Mouse (Mus musculus) intestine, embryonic 15.5 days (tissue): ENCODE results near the gene Rps21. TPM values are rescaled to one million over a fixed set of nuclear protein-coding genes. Genes with fewer than 3 reads are reported as not detected.

Experiments
- ATAC-seq: fragments of 200-750 bp; cut with Nextera tagmentation; 2 replicates; pipeline ENCODE4 v1.8.0; 2017; ENCODE audit warnings: moderate TSS enrichment, moderate library complexity
- H3K27ac ChIP-seq: fragments of 300-500 bp; sonication (generic); 2 replicates; pipeline ENCODE4 v1.5.1; 2015; ENCODE audit warnings: mild to moderate bottlenecking, inconsistent platforms
- H3K27me3 ChIP-seq: fragments of 300-500 bp; sonication (generic); replicated peaks from 2 replicates; pipeline ENCODE4 v1.6.1; 2015; ENCODE audit warnings: inconsistent platforms
- H3K36me3 ChIP-seq: fragments of 300-500 bp; sonication (generic); 2 replicates; pipeline ENCODE4 v1.6.1; 2015; ENCODE audit warnings: inconsistent platforms
- H3K4me1 ChIP-seq: fragments of 300-500 bp; sonication (generic); replicated peaks from 2 replicates; pipeline ENCODE4 v1.6.1; 2015; ENCODE audit warnings: inconsistent platforms
- H3K4me2 ChIP-seq: fragments of 300-500 bp; sonication (generic); replicated peaks from 2 replicates; pipeline ENCODE4 v1.6.1; 2015; ENCODE audit warnings: mild to moderate bottlenecking, inconsistent platforms
- H3K4me3 ChIP-seq: fragments of 300-500 bp; sonication (generic); replicated peaks from 2 replicates; pipeline ENCODE4 v1.5.1; 2015; ENCODE audit warnings: inconsistent platforms
- H3K9ac ChIP-seq: fragments of 300-500 bp; sonication (generic); 2 replicates; pipeline ENCODE4 v1.6.1; 2015; ENCODE audit warnings: inconsistent platforms
- H3K9me3 ChIP-seq: fragments of 300-500 bp; sonication (generic); 2 replicates; pipeline ENCODE4 v1.6.1; 2016; ENCODE audit warnings: inconsistent platforms
- WGBS: fragments of 180-500 bp; shearing (Covaris S2); methylation state at CpG from one replicate; pipeline ENCODE4 v1.1.7; 2015; 5-methylcytosine and 5-hydroxymethylcytosine counted together
- polyA plus RNA-seq: library from polyadenylated mRNA; unstranded; fragments of >200 nt; fragmentation: Nextera tagmentation; extraction: Ambion mirVana; gene quantifications from 2 replicates; pipeline ENCODE4 v1.2.1, GENCODE M21; 2015

The Rps21 gene
- 577 and 672 TPM in 2 replicates for polyA plus RNA-seq

- no peaks in the 10 kb centered on the region for H3K27me3 ChIP-seq
- peaks cover 17% of the 10 kb centered on the region for H3K36me3 ChIP-seq
- ATAC-seq: peak; percentile 96
- H3K4me2 ChIP-seq: peak within 1 kb of the TSS; percentile 85
- H3K4me3 ChIP-seq: peak within 1 kb of the TSS; percentile 84
- H3K27ac ChIP-seq: peak within 1 kb of the TSS; percentile 95
- no peaks in the 10 kb centered on the region for H3K9me3 ChIP-seq
- under 1% methylated on average over 38 of the region's 38 CpGs for WGBS
- 0 out of 2 replicates have a peak, but pooled peaks cover 10% of the 10 kb centered on the region for H3K4me1 ChIP-seq
- H3K9ac ChIP-seq: peak within 1 kb of the TSS; percentile 91
Observed at GRCm38 (mm10) chr2:180257001-180257521, at the start of gene Rps21. TSS of gene Rps21 (plus strand) at chr2:180257377.

GRCm38 (mm10) chr2:180207840-180208239 is 49.3 kb upstream of the Rps21 start:
- H3K4me3 ChIP-seq: no peak overlapping the region
- no peaks in the 10 kb centered on the region for H3K9me3 ChIP-seq
- no peaks in the 10 kb centered on the region for H3K4me1 ChIP-seq
- H3K9ac ChIP-seq: no peak overlapping the region
- no peak overlapping the region for H3K4me2 ChIP-seq
- 58% methylated on average over 7 of the region's 7 CpGs for WGBS
- peak; percentile 41 for ATAC-seq
- no peaks in the 10 kb centered on the region for H3K36me3 ChIP-seq
- no peak overlapping the region for H3K27ac ChIP-seq
- H3K27me3 ChIP-seq: no peaks in the 10 kb centered on the region

- H3K4me3 ChIP-seq: no peak overlapping the region
- H3K9me3 ChIP-seq: no peaks in the 10 kb centered on the region
- no peak overlapping the region for H3K9ac ChIP-seq
- H3K4me2 ChIP-seq: no peak overlapping the region
- 80% methylated on average over 1 of the region's 1 CpGs for WGBS
- no peak overlapping the region for H3K27ac ChIP-seq
- no peaks in the 10 kb centered on the region for H3K36me3 ChIP-seq
- no peak for ATAC-seq
- H3K4me1 ChIP-seq: no peaks in the 10 kb centered on the region
- no peaks in the 10 kb centered on the region for H3K27me3 ChIP-seq
Observed at GRCm38 (mm10) chr2:180208976-180209375, 48.2 kb upstream of the Rps21 start.

GRCm38 (mm10) chr2:180212255-180212654 is 44.9 kb upstream of the Rps21 start:
- H3K9ac ChIP-seq: no peak overlapping the region
- no peak overlapping the region for H3K4me3 ChIP-seq
- H3K27me3 ChIP-seq: no peaks in the 10 kb centered on the region
- no peak for ATAC-seq
- H3K9me3 ChIP-seq: no peaks in the 10 kb centered on the region
- no peak overlapping the region for H3K4me2 ChIP-seq
- no peak overlapping the region for H3K27ac ChIP-seq
- H3K4me1 ChIP-seq: peaks cover 24% of the 10 kb centered on the region
- WGBS: 91% methylated on average over 3 of the region's 3 CpGs
- H3K36me3 ChIP-seq: no peaks in the 10 kb centered on the region

- Histone ChIP-seq H3K27me3 (no peaks in the 10 kb centered on the region), H3K4me3 (no peak overlapping the region), H3K27ac (peak overlapping the region; percentile 52), H3K9me3 (no peaks in the 10 kb centered on the region), H3K9ac (peak overlapping the region; percentile 41; the same call in 1 of the 2 replicates), H3K4me2 (peak overlapping the region; percentile 30), H3K36me3 (no peaks in the 10 kb centered on the region), H3K4me1 (peaks cover 40% of the 10 kb centered on the region)
- 44% methylated on average over 4 of the region's 4 CpGs for WGBS
- ATAC-seq: peak; percentile 52
Observed at GRCm38 (mm10) chr2:180214352-180214978, 42.7 kb upstream of the Rps21 start.

GRCm38 (mm10) chr2:180215011-180215461 is 42.1 kb upstream of the Rps21 start:
- Histone ChIP-seq H3K4me2 (peak overlapping the region; percentile 30; the same call in 1 of the 2 replicates), H3K4me3 (no peak overlapping the region), H3K27me3 (no peaks in the 10 kb centered on the region), H3K36me3 (no peaks in the 10 kb centered on the region), H3K4me1 (peaks cover 44% of the 10 kb centered on the region), H3K27ac (peak overlapping the region; percentile 52), H3K9ac (peak overlapping the region; percentile 41; the same call in 1 of the 2 replicates), H3K9me3 (no peaks in the 10 kb centered on the region)
- ATAC-seq: peak; percentile 13
- WGBS: 32% methylated on average over 8 of the region's 8 CpGs

GRCm38 (mm10) chr2:180215951-180216350 is 41.2 kb upstream of the Rps21 start:
- Histone ChIP-seq H3K4me1 (peaks cover 50% of the 10 kb centered on the region), H3K36me3 (no peaks in the 10 kb centered on the region), H3K27me3 (no peaks in the 10 kb centered on the region), H3K9me3 (no peaks in the 10 kb centered on the region), H3K4me3 (no peak overlapping the region), H3K4me2 (no peak overlapping the region), H3K9ac (no peak overlapping the region), H3K27ac (peak overlapping the region; percentile 52)
- 49% methylated on average over 6 of the region's 6 CpGs for WGBS
- ATAC-seq: peak; percentile 65

- Histone ChIP-seq H3K27ac (no peak overlapping the region), H3K9me3 (no peaks in the 10 kb centered on the region), H3K4me2 (no peak overlapping the region), H3K4me1 (peaks cover 51% of the 10 kb centered on the region), H3K4me3 (no peak overlapping the region), H3K36me3 (no peaks in the 10 kb centered on the region), H3K9ac (no peak overlapping the region), H3K27me3 (no peaks in the 10 kb centered on the region)
- 36% methylated on average over 5 of the region's 5 CpGs for WGBS
- ATAC-seq: no peak
Observed at GRCm38 (mm10) chr2:180216921-180217320, 40.3 kb upstream of the Rps21 start.

- no peak for ATAC-seq
- Histone ChIP-seq H3K9me3 (no peaks in the 10 kb centered on the region), H3K4me2 (no peak overlapping the region), H3K27me3 (no peaks in the 10 kb centered on the region), H3K4me1 (peaks cover 57% of the 10 kb centered on the region), H3K4me3 (no peak overlapping the region), H3K27ac (0 out of 2 replicates have a peak overlapping the region, but pooled peaks have one; percentile 3), H3K36me3 (no peaks in the 10 kb centered on the region), H3K9ac (no peak overlapping the region)
- WGBS: 83% methylated on average over 8 of the region's 8 CpGs
Observed at GRCm38 (mm10) chr2:180217587-180217986, 39.6 kb upstream of the Rps21 start.

- Histone ChIP-seq H3K4me1 (peaks cover 63% of the 10 kb centered on the region), H3K36me3 (no peaks in the 10 kb centered on the region), H3K9ac (no peak overlapping the region), H3K4me2 (no peak overlapping the region), H3K27me3 (no peaks in the 10 kb centered on the region), H3K4me3 (no peak overlapping the region), H3K9me3 (no peaks in the 10 kb centered on the region), H3K27ac (peak overlapping the region; percentile 3; the same call in 1 of the 2 replicates)
- 59% methylated on average over 3 of the region's 3 CpGs for WGBS
- no peak for ATAC-seq
Observed at GRCm38 (mm10) chr2:180218241-180218640, 38.9 kb upstream of the Rps21 start.

- 37% methylated on average over 5 of the region's 5 CpGs for WGBS
- Histone ChIP-seq H3K9me3 (no peaks in the 10 kb centered on the region), H3K27me3 (no peaks in the 10 kb centered on the region), H3K4me3 (no peak overlapping the region), H3K27ac (peak overlapping the region; percentile 3), H3K9ac (no peak overlapping the region), H3K4me1 (peaks cover 66% of the 10 kb centered on the region), H3K36me3 (no peaks in the 10 kb centered on the region), H3K4me2 (no peak overlapping the region)
- no peak for ATAC-seq
Observed at GRCm38 (mm10) chr2:180218677-180219076, 38.5 kb upstream of the Rps21 start.

GRCm38 (mm10) chr2:180219145-180219943 is 37.8 kb upstream of the Rps21 start:
- peaks cover 63% of the 10 kb centered on the region for H3K4me1 ChIP-seq
- peak overlapping the region; percentile 48; the same call in 1 of the 2 replicates for H3K27ac ChIP-seq
- H3K36me3 ChIP-seq: no peaks in the 10 kb centered on the region
- H3K9ac ChIP-seq: no peak overlapping the region
- no peaks in the 10 kb centered on the region for H3K27me3 ChIP-seq
- no peak overlapping the region for H3K4me2 ChIP-seq
- 81% methylated on average over 15 of the region's 15 CpGs for WGBS
- no peaks in the 10 kb centered on the region for H3K9me3 ChIP-seq
- ATAC-seq: no peak
- H3K4me3 ChIP-seq: no peak overlapping the region
